Mouse (Mus musculus) adrenal gland (tissue): ENCODE measurements around the gene Baz1b.

Experiments used
- intact Hi-C: fragments of 180-260 bp; cut with DNase I; formaldehyde crosslinking; loops from one replicate; pipeline ENCODE4 v1.15.1; 2025
- long read RNA-seq, 2 experiments: library from polyadenylated mRNA; unstranded; transcript quantifications; one replicate each; pipeline ENCODE4 v2.0.0; 2020; ENCODE audit warnings: borderline replicate concordance in 1 of 2; ENCODE audit not compliant: insufficient replicate concordance in 1 of 2

Baz1b gene
- long read RNA-seq, experiment 1, partial matches to known transcripts, result 17 of 23 reads
- long read RNA-seq, experiment 1, other reads (novel, unspliced or antisense), result 6 of 23 reads
- long read RNA-seq, experiment 2, partial matches to known transcripts, result 57 of 63 reads
- long read RNA-seq, experiment 2, other reads (novel, unspliced or antisense), result 4 of 63 reads

DNA sequence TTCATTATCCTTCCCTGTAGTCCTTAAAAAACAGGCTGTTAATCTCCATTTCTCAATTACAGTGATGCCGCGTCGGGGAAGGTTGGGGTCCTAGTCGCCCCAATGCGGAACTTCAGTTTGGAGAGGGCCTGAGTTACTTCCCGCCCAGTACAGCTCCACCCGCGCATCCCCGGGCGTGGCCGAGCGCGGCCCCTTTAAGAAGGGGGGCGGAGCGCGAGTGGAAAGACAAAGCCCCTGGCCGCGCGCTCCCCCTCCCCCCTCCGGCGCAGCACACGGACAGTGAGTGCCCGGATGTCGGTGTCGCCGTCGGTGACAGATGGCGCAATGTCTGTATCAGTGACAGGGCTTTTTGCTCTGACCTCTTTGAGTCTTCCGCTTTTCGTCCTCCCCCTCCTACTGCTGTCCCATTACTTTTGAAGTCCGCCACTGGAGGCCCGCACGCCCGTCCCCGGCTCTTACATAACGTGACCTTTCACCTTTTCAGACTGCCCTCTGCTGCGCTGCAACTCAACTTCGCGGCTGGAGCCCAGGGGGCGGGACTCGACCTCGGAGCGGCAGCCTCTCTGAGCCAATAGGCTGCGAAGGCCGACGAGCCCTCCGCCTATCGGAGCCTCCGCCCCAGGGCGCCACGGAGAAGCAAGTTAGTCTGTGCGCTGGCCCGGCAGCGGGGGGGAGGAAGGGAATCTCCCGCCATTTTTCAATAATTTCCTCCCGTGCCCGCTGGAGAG is at the start of gene Baz1b:
Gene Baz1b (plus strand): TSS at position 644 of the 728 bp plus-strand sequence.
- intact Hi-C loops, result loop anchor here (10.0 kb wide), 1 partner anchor 172 kb away; no protein-coding TSS in a partner anchor

DNA sequence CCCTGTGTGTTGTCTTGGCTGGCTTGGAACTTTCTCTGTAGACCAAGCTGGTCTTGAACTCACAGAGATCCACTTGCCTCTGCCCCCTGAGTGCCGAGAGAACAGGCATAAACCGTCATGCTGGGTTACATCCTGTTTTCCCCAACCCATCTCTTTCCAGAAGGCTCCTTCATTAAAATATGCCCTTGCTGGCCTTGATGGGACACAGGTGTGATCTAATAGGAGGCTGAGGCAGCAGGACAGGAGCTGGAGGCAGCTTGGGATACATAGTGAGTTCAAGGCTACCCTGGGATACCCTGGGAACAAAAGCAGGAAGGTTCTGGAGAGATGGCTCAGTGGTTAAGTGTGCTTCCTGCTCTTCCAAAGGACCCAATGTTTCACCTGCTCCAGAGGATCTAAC is 47.2 kb upstream of the Baz1b start:
- intact Hi-C loops, result no loop called here

DNA sequence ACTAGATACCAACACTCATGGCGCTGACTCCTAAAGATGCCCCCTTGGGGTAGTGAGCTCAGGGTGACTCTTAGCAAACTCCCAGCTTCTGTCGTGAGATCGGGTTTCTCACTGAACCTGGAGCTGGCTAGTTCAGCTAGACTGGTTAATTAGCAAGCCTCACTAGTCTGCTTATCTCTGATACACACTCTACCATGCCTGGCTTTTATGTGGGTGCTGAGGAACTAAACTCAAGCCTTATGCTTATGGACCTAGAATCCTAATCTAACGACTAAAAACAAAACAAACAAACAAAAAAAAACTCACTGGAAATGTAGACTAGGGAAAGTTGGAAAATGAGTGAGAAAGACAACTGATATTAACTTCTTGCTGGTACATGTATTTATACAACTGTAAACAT is 42.6 kb upstream of the Baz1b start:
- intact Hi-C loops, result no loop called here

DNA sequence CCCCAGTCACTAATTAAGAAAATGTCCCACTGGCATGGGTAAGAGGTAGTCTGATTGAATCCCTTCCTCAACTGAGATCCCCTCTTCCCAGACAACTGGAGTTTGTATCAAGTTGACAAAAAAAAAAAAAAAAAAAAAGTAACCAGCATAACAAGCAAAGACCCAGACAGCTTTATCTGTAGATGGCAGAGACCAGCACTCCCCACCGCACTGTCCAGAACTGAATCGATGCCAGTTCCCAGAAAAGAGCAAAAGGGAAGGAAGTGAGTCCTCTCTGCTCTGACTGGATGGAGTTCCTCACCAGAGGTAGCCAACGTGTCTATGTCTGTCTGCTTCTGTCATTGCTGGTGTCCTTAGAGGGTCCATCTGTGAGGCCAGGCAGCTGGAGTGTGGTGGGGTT is 41.5 kb upstream of the Baz1b start:
- intact Hi-C loops, result no loop called here

- intact Hi-C loops, result no loop called here
Observed at GRCm38 (mm10) chr5:135145955-135146354, 41.1 kb upstream of the Baz1b start.

DNA sequence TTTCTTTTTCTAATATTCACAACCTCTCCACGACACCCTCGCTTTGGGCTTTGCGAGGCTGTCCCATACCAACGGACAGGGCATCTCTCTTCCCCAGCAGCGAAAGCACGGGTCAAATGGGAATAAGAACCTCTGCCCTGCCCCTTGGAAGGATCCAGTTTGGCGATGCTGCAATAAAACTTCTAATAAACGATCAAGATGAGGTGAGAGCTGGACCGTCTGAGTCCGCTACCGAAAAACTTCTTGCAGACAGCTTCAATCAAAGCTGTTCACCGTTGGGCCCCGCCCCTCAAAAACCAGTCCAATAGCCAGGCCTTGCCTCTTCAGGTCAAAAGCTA is 38.4 kb upstream of the Baz1b start:
- intact Hi-C loops, result no loop called here

DNA sequence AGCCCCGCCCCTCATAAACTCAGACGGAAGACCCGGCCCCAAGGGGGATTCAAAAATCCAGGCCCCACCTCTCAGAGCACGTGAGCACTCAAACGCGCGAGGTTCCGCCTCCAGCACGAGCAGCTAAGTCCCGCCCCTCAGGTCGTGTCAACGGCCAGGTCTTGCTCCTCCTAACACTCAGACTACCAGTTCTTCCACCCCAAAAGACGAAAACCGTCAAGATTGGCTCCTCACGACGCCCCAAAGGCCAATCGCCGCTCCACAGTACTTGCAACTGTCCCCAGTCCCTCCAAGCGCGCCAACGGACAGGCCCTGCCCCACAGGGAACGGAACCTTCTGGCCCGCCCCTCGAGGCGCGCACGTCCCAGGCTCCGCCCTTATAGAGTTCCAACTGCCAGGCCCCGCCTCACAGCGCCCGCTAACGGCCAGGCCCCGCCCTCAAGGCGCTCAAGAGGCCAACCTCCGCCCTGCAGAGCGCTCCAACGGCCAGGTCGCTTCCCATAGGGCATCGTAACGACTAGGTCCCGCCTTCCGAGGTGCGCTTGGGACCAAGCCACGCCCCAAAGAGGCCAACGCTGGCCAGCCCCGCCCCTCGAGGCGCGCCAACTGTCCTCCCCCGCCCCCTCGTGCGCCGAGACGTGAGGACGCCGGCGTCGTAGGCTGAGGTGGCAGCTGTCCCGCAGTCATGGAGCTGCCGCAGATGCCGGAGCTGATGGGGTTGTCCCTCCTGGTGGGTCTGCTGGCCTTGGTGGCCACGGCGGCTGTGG is 37.8 kb upstream of the Baz1b start, which contains the start of gene Tbl2:
Gene Tbl2 (plus strand): TSS at position 605 of the 767 bp plus-strand sequence.
- intact Hi-C loops, result no loop called here

DNA sequence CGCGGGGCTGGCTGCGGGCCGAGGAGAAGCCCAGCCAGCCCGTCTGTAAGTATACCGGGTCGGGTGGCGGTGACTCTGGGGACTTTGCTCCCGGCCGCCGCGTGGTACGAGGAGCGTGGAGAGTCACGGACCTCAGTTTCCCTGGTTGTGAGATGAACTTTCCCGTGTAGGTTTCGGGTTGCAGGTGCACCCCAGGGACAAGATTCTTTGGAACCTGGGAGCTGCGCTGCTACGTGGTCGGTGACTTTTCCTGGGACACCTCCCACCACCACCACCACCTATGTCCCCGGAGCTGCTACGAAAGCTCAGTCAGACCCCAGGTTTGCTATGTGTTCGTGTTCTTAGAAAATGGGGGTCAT is 37.3 kb upstream of the Baz1b start:
- intact Hi-C loops, result loop anchor here (5.0 kb wide), 1 partner anchor 43 kb away; no protein-coding TSS in a partner anchor

- intact Hi-C loops, result no loop called here
Observed at GRCm38 (mm10) chr5:135156496-135156895, 30.6 kb upstream of the Baz1b start.

DNA sequence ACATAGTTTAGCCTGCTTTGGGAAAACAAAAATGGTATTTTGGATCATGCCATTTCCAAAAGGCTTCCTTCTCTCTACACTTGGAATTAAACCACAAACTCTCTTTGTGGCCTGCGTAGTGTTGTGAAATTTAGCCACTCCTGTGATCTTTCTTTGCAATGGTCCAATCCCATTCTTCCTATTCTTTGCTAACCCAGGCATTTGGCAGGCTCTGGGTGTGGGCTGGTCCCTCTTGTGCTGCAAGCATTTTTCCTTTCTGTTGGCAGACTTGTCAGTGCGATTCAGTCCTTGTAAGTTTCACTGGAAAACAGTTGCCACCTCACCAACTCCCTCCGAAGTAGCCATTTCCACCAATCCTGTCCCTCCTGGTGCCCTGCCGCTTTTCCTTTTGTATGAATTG is 25.8 kb upstream of the Baz1b start:
- intact Hi-C loops, result no loop called here

DNA sequence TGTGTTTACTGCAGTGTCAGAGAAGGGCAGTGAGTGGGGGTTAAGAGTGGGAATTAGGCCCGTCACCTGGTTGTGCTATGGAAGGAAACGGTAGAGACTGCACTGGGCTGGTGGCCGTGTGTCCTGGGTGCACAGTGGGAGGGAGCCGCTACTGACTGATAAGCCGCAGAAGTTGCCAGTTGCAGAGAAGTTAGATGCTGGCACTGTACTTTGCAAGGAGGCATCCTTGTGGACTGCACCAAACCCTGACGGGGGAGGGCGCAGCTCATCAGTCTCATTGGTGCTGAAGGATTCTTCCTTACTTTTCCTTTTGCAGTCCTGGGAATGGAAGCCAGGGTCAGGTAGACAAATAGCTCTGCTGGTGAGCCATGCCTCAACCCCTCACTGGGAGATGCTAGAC is 25.4 kb upstream of the Baz1b start:
- intact Hi-C loops, result no loop called here

GRCm38 (mm10) chr5:135162361-135162760 is 24.7 kb upstream of the Baz1b start:
- intact Hi-C loops, result no loop called here

DNA sequence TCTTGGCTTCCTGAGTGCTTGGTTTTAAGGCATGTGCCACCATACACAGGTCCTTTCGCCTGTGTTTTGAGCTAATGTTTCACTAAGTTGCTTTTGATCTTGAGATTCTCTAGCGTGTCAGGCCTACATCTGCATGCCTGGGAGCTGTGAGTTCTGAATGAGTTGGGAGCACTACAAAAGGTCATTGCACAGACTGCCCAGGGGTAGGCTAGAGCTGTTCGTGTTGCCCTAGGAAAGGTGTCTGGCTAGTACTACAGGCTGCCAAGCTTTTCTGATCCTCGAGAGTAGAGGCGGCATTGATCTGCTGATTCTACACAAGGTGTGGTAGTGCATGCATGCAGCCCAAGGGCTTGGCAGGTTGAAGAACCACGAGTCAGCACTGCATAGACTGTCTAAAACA is 24.2 kb upstream of the Baz1b start:
- intact Hi-C loops, result no loop called here

DNA sequence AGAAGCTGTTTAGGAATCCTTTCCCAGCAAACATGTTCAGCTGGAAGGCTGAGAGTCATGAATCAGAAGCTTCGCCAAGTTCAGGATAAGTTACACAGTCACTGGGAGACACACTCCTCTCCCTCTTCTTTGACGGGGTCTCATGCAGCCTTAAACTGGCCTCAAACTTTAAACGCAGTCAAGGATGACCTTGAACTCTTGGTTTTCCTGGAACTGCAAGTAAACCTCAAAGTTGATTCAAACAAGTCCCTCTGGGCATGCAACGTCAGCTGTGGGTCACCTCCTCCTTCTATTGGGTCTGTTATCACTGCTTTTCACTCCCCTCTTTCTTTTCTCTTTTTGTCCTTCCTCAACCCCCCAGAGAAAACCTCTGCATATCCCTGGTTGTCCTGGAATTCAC is 20.2 kb upstream of the Baz1b start:
- intact Hi-C loops, result no loop called here

DNA sequence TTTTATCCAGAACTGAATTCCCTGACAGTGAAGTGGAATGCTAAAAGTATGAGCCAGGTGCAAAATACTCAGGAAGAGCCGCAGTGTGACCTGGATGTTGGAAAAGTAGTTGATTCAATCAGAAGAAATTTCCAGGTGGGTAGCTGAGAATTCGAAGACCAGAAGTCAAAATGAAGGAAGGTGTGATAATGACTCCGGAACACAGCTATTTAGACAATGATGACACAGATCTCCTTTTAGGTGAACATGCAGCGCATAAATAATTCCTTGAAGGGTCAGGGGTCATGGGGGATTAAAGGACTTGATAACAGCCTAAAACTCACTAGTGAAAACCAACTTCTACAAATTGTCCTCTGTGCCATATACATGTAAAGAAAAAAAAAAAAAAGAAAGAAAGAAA is 19.6 kb upstream of the Baz1b start:
- intact Hi-C loops, result no loop called here

GRCm38 (mm10) chr5:135168063-135169062 is 18.7 kb upstream of the Baz1b start, which contains the start of gene Bcl7b:
Gene Bcl7b (plus strand): TSS chr5:135168283.
- intact Hi-C loops, result no loop called here

DNA sequence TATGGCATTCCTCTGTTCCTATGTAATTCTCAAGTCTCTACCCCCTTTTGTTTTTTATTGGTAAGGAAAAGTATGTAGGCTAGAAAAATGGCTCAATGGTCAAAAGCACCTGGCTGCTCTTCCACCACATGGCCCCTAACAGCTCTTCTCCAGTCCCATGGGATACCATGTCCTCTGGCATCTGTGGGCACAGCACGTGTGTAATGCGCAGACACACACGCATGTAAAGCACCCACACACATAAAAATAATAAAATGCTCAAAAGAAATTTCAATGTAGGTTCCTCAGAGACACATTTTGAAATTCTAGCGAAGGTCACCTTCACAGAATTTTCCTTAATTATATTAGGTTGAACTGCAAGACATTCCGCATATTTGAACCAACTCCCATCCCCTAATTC is 17.6 kb upstream of the Baz1b start:
- intact Hi-C loops, result no loop called here

GRCm38 (mm10) chr5:135171688-135172220 is 15.3 kb upstream of the Baz1b start:
- intact Hi-C loops, result no loop called here

DNA sequence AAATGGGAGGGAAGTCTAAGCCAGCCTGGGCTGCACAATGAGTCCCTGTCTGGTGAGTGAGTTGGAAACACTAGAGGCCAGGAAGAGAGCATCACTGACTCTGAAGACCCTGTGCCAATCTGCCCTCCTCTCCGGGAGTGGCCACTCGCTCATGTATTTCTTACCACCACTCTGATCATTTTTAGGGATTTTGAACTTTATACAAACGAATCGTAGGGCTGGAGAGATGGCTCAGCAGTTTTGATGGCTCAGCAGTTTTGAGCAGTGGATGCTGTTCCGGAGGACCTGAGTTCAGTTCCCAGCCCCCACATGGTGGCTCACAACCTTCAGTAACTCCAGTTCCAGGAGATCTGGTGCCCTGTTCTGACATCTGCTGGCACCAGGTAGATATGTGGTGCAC is 14.1 kb upstream of the Baz1b start:
- intact Hi-C loops, result no loop called here

- intact Hi-C loops, result no loop called here
Observed at GRCm38 (mm10) chr5:135175086-135175485, 12.0 kb upstream of the Baz1b start.

- intact Hi-C loops, result no loop called here
Observed at GRCm38 (mm10) chr5:135178523-135178922, 8.5 kb upstream of the Baz1b start.
